Mouse (Mus musculus) mesoderm, embryonic 11.5 days (tissue): ENCODE measurements around the gene Gabrg3.
A peak's percentile ranks its signal among the peaks of the same experiment; 100 is the strongest.

Experiments used
- DNase-seq: peaks from one replicate; pipeline ENCODE4 v3.0.0-alpha.2; 2012; ENCODE audit warnings: low read depth, low spot score

Gene Gabrg3

DNA sequence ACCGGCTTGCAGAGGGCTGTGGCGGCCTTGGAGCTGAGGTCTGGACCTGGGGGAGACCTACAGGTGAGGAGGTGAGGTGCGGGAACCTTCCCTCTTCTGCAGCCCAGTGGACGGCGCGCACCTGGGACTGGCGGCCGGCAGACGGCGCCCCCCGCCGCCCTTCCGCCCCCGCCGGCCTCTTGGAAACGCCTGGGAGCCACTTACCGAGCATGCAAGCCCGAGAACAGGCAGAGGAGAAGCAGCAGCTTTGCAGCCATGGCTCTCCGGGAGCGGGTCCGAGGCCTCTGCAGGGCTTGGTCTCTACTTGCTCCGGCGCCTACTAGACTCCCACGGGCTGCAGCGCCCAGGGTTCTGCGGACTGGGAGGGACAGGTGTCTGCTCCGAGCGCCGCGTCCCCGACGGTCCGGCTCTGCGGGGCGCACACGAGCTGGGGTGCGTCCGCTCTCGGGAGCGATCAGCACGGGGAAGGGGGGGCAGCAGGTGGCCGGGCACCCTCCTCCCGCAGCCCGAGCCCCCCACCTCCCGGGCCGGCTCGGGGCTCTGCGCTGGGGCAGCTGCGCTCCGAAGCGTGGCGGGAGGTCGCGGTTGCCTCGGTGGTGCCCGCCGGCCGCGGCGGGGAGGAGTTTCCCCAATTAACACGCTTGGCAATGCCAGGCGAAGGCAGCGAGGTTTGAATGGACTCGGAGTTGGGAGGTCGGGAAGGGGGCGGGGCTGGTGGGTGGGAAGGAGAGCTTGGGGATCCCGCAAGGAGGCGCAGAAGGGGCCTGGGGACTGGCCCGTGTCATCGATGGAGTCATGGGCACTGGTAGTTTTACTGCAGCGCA, at the start of gene Gabrg3:
TSS of gene Gabrg3 (minus strand) at position 672 of the 824 bp plus-strand sequence.
- peak; percentile 49 for DNase-seq

DNA sequence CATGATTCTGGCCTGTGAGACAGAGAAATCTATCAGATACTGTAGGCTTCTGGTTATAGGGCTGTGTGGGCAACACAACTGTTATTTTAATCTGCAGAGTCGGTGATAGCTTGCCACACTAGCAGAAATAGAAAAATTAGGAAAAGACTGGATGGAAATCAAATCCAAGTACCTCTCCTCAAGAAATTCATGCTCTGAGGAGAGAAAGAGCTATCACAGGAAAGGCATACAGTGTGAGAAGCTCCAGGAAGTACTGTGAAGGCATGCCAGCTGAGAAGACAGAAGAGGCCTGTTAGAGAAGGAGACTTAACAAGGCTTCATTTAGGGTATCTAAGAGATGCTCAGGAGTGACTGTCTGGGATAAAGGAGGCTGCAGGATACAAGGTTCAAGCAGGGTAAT, 35.7 kb upstream of the Gabrg3 start:
- DNase-seq: no peak

DNA sequence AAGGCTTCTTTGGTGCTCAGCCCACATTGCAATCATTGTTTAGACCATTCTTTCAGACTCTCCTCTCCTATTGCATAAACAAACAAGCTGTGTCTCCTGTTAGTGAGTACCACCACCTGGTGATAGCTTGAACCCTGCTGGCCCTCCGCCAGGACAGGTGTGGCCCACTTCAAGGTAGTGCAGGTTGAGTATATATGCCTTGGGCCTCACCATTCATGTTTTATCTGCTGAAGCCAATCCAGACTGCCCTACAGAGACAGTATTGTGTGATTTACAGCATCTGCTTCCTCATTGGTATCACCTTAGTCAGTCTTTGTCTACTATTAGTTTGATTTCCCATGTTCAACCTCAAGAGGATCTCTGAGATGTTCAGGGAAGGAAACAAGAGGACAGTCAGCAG, 34.1 kb upstream of the Gabrg3 start:
- DNase-seq: no peak

DNA sequence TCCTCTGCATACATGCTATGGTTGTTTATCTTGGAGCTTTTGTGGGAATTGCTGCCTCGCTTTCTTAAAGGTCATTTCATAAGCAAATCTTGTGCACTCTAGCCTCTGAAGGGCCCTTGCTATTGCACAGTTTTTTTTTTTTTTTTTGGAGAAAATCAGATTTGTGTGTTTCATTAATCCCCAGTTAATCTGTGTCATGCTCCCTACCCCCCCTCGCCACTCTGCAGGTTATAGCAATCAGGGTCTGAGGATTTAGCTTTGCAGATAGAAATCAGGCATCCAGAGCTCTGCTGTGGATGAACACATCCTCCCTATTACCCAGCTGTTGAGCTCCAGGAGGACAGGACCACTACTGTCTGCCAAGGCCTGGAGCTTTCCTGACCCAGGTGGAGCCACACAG, 32.4 kb upstream of the Gabrg3 start, which contains the start of gene Gabrb3:
TSS of gene Gabrb3 (plus strand) at position 301 of the 400 bp plus-strand sequence.
- DNase-seq: no peak

DNA sequence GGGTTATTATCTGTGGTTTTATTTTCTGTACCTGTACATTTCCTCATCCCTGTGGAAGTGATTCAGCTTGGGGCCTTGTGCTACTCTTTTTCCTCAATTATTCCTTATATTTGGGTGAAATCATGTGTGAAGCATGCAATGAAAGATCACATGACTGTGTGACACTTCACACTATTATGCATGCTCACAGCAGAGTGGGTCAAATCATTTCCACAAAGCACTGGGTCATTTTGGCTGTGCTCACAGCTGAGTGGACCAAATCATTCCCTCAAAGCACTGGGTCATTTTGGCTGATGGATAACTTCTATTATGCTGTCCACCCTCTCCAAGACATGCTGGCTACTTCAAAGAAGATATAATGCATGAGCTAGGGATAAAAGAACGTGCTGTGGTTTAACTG, 25.9 kb upstream of the Gabrg3 start:
- no peak for DNase-seq

DNA sequence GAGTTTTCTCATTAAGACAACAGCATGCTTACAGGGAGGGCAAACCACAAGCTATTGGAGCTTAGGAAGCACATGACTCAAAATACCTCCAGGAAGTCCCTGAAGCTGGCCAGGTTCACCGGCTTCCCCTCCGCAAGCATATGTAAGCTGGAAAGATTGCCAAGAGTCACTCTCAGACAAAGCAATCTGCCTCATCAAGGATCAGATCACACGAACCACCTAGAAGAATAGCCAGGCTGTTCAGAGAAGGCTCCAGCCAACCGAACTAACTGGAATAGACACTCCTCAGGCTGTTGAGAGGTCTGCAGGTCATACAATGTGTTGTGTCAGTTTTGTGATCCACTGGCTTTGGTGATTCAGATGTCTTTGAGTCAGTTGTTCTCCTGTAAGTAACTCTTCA, 24.2 kb upstream of the Gabrg3 start:
- DNase-seq: no peak

DNA sequence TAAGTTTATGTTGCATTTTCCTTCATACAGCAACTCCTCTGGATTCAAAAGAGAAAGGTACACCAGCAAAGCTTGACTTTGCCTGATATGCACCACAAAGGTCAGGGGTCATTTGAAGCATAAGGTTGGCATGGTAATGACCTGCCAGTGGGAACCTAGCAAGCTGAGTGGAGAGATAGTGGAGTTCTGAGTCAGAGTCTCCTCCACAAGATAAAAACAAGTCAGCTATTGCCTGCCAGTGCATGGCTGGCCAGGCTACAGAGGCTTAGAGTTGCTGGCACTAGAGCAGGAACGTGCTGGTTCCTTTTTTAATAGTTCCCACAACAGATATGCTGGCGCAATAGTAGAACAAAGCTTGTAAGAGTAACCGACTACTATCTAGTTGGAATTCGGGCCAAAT, 6.6 kb upstream of the Gabrg3 start:
- no peak for DNase-seq

DNA sequence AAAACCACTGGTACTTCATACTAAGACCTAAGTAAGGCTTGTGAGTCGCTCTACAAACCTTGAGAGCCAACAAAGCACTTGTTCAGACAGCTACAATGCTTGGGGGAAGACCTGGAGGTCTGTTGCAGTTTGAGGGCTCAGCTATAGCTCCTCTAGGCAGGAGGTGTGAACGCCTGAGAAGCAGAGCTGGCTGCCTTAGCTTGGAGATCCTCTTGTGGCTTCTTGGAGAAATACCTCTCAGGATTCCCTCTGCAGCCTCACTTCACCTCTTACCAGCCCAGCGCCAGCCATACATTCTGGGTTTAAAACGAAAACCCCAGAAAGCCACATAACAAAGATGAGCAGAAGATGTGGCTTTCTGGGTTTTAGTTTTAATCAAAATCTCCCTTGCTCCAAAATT, 3.1 kb upstream of the Gabrg3 start:
- DNase-seq: no peak

DNA sequence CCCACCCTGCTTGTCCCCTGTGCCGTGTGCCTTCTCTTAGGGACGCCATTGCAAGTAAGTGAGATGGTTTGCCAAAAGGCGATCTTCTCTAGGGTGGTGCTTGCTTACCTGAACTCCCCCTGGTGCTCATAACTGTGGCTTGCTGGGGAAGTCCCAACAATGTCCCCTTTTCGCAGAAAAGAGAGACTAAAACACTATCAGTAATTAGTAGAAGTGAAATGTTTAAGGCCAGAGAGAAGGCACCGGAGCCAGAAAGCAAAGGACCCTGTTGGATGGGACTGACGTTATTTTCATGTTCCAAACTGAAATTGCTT, 310 bp upstream of the Gabrg3 start:
- DNase-seq: no peak

DNA sequence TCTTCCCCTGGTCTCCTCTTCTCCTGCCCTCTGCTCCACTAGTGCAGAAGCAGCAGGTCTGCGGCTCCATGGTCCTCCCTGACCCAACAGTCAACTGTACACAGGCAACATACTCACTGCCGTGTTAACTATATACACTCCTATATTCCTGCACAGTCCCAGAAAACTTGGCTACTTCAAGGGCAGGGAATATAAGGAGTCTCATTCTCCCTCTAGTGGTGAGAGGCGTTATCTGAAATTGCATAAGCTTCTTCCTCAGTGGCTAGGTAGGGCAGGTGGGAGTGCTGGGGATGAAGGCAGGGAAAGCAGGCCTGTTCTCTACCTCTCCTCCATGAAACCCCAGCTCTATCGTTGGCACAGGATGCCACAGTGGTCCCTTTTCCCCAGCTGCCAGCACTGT, 2.9 kb downstream of the Gabrg3 start:
- DNase-seq: peak; percentile 63

DNA sequence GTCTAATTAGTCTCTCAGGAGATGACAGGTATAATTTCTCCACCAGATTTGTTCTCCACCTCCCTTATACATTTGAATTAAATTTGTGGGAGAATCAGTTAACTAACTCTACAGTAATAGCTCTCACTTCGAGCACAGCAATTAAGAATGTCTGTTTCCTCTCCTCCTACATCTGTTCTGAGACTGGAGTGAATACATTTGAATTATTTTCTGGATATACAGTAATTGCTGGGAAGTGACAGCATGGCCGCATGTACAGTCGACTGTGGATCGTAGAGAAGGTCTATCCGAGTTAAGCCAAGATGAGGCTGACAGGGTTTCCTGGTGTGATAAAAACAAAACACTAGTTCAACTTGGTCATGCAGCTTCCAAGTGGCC, 21.0 kb downstream of the Gabrg3 start:
- no peak for DNase-seq

DNA sequence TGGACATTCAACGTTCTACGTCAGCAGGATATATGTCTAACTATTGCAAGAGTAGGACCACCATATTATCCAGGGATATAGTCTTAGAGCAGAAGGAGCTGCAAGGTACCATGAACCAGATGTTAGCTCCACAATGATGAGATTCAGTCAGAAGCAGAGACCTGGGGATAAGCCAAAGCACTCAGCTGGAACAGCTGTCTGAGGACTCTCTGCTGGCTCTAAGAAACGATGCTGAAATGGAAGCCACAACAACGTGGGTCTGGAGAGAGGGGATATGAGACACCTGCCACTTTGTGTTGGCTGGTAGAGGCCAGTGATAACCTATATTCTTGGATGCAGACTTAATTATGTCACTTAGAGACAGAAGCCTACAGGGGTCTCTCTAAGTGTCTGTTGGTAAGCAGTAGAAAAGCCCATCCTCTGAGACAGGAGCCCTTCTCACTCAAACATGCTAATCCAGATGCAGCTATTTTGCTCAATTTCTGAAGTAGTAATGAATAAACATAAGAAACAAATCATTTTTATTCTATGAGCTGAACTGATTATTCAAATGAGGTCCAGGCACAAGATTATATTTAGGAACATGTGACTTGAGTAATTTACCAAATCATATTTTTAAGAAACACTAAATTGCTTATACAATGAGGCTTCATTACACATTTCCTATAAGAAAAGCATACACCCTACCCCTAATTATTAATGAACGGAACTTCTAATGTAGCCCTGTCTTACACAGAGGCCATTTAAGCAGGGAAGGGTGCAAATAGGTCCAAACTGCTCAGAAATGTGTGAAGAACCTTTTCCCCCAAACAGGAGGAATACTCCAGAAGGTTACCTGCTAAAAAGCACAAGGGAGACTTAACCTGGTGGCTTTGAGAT, 21.6 kb downstream of the Gabrg3 start:
- DNase-seq: no peak

DNA sequence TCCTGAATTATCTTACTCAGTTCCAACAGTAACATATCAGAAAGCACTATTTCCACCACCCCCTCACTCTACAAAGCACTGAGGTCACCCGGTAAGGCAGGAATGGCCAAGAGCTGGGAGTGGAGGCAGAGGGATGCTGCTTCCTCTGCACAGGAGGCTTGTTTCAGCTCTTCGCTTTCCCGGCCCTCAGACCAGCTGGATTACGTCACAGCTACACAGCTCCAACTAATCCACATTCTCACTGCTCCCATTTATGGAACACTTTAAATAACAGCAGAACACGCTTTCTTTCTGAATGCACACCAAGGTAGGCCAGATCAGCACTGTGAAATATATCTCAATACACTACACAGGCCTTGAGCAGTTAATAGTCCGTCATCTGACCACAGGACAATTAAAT, 23.2 kb downstream of the Gabrg3 start:
- no peak for DNase-seq

DNA sequence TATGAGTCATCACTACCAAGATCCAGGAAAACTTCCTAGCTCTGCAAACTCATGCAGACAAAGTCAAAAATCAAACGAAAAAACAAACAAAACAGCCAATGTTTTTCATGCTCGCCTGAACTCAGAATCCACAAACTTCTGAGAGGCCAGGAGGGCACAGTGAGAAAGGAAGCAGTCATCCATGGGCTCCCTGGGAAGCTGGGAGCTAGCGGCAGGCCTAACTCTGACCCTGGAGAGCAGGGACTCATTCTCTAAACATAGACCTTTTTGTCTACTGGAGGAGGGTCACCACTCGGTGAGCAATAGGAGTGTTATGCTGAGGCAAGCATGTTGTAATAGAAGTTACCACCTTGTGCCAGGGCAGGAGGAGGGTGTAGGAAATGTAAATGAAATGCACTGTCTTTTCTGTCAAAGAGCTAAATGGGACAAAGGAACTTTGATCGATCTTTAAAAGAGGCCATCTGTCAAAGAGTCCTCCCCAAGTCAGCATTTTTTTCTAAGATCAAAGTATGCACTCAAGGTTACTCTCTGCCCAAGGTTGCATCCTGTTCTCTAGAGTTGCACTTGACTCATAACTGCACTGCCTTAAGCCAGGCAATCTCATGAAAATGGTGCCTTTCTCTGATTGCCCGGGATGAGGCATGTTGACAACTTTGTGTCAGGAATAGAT, 29.0 kb downstream of the Gabrg3 start:
- peak; percentile 1 for DNase-seq

DNA sequence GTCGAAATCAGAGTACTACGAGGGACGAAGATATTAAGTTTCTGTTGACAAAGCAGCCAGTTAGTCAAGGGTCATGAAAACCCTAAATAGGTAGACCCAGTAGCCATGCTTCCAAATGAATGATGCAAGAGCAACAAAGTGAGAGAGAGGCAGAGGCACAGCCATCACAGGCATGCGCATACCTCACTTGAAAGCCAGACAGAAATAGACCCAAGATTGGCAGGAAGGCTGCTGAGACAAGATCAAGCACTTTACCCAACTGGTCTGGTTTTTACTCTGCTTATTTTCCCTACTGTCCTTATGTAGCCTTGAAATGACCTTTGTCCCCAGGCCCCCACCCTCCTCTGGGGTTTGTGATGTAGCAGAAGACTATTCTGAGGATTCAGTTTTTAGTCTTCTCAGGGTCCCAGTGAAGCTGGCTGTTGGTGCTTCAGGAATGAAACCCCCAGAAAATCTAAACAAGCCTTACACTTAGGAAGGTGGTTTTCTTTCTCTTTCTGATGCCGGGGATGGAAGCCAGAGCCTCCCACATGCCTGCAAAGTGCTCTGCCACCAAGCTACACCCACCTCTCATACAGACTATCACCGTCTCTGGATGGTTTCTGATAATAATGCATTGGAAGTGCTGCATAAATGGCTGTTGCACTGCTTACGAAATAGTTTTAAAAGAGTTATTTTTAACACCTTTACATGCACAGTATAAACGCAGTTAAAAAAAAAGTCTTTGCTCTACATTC, 30.3 kb downstream of the Gabrg3 start:
- no peak for DNase-seq

DNA sequence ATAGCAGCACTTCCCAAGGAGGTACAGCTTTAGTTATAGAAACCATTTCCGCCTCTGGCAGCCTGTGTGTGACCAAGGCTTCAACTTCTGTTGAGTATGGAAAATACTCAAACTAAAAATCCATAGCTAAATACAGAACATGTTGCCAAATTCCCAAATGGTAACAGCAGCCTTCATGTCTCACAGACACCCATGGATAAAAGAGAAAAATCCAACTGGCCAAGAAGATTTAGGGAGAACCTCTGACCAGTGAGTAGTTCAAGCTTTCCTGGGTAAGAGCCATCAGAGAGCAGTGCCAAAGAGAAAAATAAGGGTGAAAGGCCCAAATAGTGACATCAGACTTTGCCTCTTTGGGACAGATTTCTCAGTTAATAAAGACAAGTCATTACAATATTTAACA, 38.2 kb downstream of the Gabrg3 start:
- no peak for DNase-seq

DNA sequence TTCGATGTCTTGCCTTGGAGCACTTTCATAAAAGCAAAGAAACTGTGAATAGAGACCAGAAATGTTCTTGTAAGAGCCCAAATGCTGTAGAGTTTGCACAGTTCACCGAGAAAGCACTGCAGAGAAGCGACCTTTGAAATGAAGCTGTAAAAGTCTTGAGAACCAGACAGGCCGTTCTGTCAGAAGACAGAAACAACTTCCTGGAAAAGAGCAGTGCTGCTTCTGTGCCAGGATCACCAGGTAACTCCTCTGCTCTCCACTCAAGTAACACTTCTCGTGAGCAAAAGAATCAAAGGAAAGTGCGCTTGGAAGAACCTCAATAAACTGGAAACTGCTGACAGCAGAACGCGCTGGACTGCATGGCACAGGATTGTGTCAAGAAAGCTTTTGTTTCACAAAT, 45.1 kb downstream of the Gabrg3 start:
- no peak for DNase-seq

DNA sequence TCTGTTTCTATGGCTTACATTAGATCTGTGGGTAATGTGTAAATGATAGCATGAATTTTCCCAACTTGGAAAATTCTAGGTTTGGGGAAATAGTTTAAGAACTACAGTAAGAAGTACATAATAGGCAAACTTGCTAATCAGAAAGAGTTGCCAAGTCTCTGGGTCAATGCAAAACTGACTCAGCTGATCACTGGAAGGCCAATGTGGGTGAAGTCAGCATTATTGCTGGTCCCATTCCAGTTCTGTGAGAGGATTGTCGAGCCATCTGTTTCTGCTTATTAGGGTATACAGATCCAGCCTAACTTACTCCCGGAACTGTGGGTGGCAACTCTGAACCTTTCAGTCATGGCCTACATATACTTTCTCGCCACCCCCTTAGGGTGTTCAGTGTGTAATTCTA, 55.8 kb downstream of the Gabrg3 start:
- no peak for DNase-seq

DNA sequence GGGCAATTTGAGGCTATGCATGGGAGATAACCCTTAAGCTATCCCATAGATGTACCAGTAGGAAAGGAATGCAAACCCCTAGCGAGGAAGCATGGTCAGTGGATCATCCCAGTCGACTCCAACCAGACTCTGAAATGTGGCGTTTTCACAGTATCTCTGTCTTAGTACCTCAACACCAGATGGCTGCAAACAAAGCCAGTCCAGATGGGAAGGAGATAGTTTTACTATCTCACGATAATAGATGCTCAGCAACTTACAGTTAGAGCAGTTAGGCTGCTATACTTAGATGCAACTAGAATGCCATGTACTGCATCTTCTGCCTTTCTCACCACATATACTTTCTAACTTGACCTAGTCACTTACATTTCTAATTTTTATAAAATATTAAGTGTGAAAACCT, 56.7 kb downstream of the Gabrg3 start:
- DNase-seq: no peak

DNA sequence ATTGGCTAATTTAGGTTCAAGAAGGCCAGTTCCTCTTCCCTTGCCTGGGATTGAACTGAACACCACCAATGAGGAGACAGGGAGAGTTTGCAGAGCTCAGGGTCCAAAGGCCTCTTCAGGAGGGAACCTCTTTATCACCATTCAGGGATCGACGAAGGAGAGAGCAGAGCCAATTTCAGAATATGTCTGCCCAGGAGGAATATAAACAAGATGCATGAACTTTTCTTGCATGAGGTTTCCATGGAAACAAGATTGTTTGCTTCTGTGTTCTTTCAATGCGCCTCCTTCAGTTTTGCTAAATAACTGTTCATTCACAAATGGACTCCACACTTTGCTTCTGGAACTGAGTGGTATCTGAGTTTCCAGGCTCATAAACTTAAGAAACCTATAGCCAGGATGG, 62.5 kb downstream of the Gabrg3 start:
- no peak for DNase-seq

DNA sequence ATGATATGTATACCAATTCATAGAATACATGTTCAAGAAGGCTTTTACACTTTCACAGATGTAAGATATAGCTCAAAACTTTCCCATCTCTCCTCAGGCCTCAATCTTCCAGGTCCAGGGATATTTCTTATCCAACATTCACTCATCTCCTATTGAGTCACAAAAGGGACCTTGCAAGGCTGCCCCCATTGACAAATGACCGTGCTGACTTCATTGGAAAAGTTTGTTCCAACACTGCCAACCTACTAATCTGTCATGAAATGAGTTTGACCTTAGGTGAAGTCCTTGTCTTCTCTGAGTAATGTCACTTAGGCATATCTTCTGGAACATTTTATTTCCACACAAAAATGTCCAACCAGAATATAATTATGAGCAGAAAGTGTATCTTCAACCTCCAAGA, 64.9 kb downstream of the Gabrg3 start:
- DNase-seq: no peak

DNA sequence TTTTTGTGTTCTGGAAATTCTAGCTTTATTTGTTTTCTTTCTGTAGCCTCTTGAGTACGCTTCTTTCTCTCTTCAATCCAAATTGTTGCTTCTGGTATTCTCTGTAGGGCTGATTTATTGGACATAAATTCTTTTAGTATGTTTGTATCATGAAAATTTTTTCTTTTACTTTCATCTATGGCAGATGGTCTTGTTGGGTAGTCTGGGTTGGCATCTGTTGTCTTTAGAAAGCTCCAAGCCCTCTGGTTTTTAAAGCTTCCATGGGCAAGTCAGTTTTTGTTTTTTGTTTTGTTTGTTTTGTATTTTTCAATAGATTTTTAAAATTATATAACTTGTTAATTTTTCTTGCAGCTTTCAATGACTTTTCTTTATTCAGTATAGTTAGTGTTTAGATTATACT, 72.0 kb downstream of the Gabrg3 start:
- DNase-seq: no peak
